Mouse (Mus musculus) c-Kit-positive CD71-positive TER-119-negative erythroid progenitor cells, embryonic 14.5 days (primary cell): Measurements from ENCODE around the gene Gm21973.

ENCODE experiments used
- DNase-seq: peaks from one replicate; pipeline ENCODE4 v3.0.0-alpha.2; 2013; ENCODE audit warnings: low read depth

Gm21973 gene

GRCm38 (mm10) chr15:10325080-10325479 lies at the start of gene Gm21973:
Gm21973 (plus strand) TSS chr15:10325380.
- DNase-seq, result no peak

GRCm38 (mm10) chr15:10276386-10276785 lies 48.8 kb upstream of the Gm21973 start:
- no peak for DNase-seq

GRCm38 (mm10) chr15:10277461-10277860 lies 47.7 kb upstream of the Gm21973 start:
- DNase-seq, result no peak

GRCm38 (mm10) chr15:10281546-10281945 lies 43.6 kb upstream of the Gm21973 start:
- DNase-seq, result no peak

- no peak for DNase-seq
These were observed 41.5 kb upstream of the Gm21973 start for GRCm38 (mm10) chr15:10283661-10284060.

- no peak for DNase-seq
These were observed 28.6 kb upstream of the Gm21973 start for GRCm38 (mm10) chr15:10296570-10296969.

- DNase-seq, result no peak
These were observed 27.1 kb upstream of the Gm21973 start for GRCm38 (mm10) chr15:10298058-10298457.

GRCm38 (mm10) chr15:10299467-10299866 lies 25.7 kb upstream of the Gm21973 start:
- DNase-seq, result no peak

GRCm38 (mm10) chr15:10306461-10306860 lies 18.7 kb upstream of the Gm21973 start:
- DNase-seq, result no peak

GRCm38 (mm10) chr15:10311826-10312225 lies 13.4 kb upstream of the Gm21973 start:
- DNase-seq, result no peak

- DNase-seq, result peak; percentile 1
These were observed 11.4 kb upstream of the Gm21973 start for GRCm38 (mm10) chr15:10313522-10314455.

- no peak for DNase-seq
These were observed 5.4 kb downstream of the Gm21973 start for GRCm38 (mm10) chr15:10330626-10331025.

- no peak for DNase-seq
These were observed 7.4 kb downstream of the Gm21973 start for GRCm38 (mm10) chr15:10332566-10332965.

GRCm38 (mm10) chr15:10338606-10339005 lies 13.4 kb downstream of the Gm21973 start:
- DNase-seq, result no peak

GRCm38 (mm10) chr15:10347044-10347443 lies 21.9 kb downstream of the Gm21973 start:
- DNase-seq, result no peak

GRCm38 (mm10) chr15:10358039-10358948 lies 33.1 kb downstream of the Gm21973 start, which contains the start of gene Agxt2:
Agxt2 (plus strand) TSS chr15:10358532.
- DNase-seq, result no peak

- DNase-seq, result no peak
These were observed 41.2 kb downstream of the Gm21973 start for GRCm38 (mm10) chr15:10366331-10366730.

GRCm38 (mm10) chr15:10375404-10375803 lies 50.2 kb downstream of the Gm21973 start:
- no peak for DNase-seq

- no peak for DNase-seq
These were observed 53.3 kb downstream of the Gm21973 start for GRCm38 (mm10) chr15:10378338-10378959.

- DNase-seq, result no peak
These were observed 54.7 kb downstream of the Gm21973 start for GRCm38 (mm10) chr15:10379757-10380458.

GRCm38 (mm10) chr15:10387263-10387662 lies 62.1 kb downstream of the Gm21973 start:
- no peak for DNase-seq
